Comparison of ENCODE assay signal across 9 mouse cellular contexts in the genomic region with DNA sequence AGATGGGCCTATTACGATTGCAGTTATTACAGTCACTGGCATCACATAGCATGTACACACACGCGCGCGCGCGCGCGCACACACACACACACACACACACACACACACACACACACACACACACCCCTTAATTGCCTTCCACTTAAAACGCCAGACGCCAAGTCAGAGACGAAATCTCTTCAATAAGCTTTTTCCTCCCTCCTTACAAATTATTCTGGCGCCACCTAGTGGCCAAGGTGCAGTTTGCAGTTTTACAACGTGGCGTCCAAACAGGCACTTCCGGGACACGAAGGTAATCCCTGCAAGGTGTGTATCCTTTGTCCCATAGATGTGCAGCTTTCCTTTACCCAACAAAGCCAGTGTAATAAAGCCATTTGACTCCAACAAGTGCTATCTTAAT. TPM values are rescaled to one million over a fixed set of nuclear protein-coding genes. Genes with fewer than 3 reads are reported as not detected.
A peak's percentile ranks its signal among the peaks of the same experiment; 100 is the strongest.
DNase-seq lines count a peak whose midpoint lies in the region; ATAC-seq and TF ChIP-seq lines count a peak whose summit lies in the region.
"Had no signal": no experiment of that assay in that cellular context is flagged by ENCODE, and none has a peak within 500 bp of the region (broad histone marks: within the 10 kb centered on the region; RNA-seq: fewer than 3 reads in every experiment).

No protein-coding gene starts in this region.

- peaks cover 28% of the 10 kb centered on the region; the same call in 1 of the 2 replicates for H3K27me3 ChIP-seq in heart, embryonic 12.5 days (replicated peaks)
- H3K27me3 ChIP-seq in kidney, embryonic 16.5 days (ENCODE audit: insufficient read depth, low read length): peaks cover 7% of the 10 kb centered on the region; the same call in 1 of the 2 replicates
- no peaks in the 10 kb centered on the region for H3K27me3 ChIP-seq in liver, adult 2 months (ENCODE audit: control insufficient read depth, insufficient read depth, low read length)
- no peaks in the 10 kb centered on the region for H3K27me3 ChIP-seq in splenic B cell, adult 2 months (ENCODE audit: control insufficient read depth, insufficient read depth, low read length, poor library complexity, severe bottlenecking)

- H3K4me1 ChIP-seq in heart, embryonic 12.5 days (replicated peaks): peaks cover under 1% of the 10 kb centered on the region; the same call in 1 of the 2 replicates
- H3K4me1 ChIP-seq in kidney, embryonic 16.5 days (ENCODE audit: insufficient read depth, low read length): no peaks in the 10 kb centered on the region
- H3K4me1 ChIP-seq in liver, adult 2 months (ENCODE audit: control insufficient read depth, insufficient read depth, low read length): no peaks in the 10 kb centered on the region; the same call in 1 of the 2 replicates

- no peak for TF ChIP-seq POLR2A in brain, embryonic 14.5 days (IDR thresholded peaks at IDR 0.05; ENCODE audit: borderline replicate concordance, extremely low read depth, insufficient read depth, insufficient read length, poor library complexity, severe bottlenecking)
- no peak for TF ChIP-seq POLR2A in liver, adult 2 months (IDR thresholded peaks at IDR 0.05; ENCODE audit: extremely low read depth, insufficient read depth, low read length)

- H3K4me3 ChIP-seq in heart, embryonic 12.5 days: 0 out of 2 replicates have a peak overlapping the region, but pooled peaks have one; percentile 21
- peak overlapping the region; percentile 15; the same call in 1 of the 2 replicates for H3K4me3 ChIP-seq in kidney, embryonic 16.5 days (ENCODE audit: low read length)
- H3K4me3 ChIP-seq in liver, adult 2 months (ENCODE audit: insufficient read depth, low read depth, low read length): no peak overlapping the region
- H3K4me3 ChIP-seq: erythroblast, embryonic 14.5 days had no signal

- peak; percentile 78 for ATAC-seq in erythroblast, adult 5-6 weeks (replicated peaks; ENCODE audit: low FRiP score, poor library complexity, severe bottlenecking)
- no peak for ATAC-seq in heart, embryonic 12.5 days (ENCODE audit: insufficient number of reproducible peaks, low FRiP score)
- ATAC-seq in kidney, embryonic 16.5 days (ENCODE audit: low FRiP score, low TSS enrichment): peak; percentile 32; the same call in 1 of the 2 replicates

- WGBS in heart, embryonic 12.5 days: 14% methylated on average over 17 of the region's 17 CpGs
- WGBS in kidney, embryonic 16.5 days: 10% methylated on average over 17 of the region's 17 CpGs
- WGBS in liver, adult 2 months: 6% methylated on average over 17 of the region's 17 CpGs

- no peaks in the 10 kb centered on the region for H3K36me3 ChIP-seq in heart, embryonic 12.5 days
- H3K36me3 ChIP-seq in kidney, embryonic 16.5 days (ENCODE audit: insufficient read depth, low read length): no peaks in the 10 kb centered on the region
- H3K36me3 ChIP-seq in liver, adult 2 months (ENCODE audit: control insufficient read depth, insufficient read depth, low read length): no peaks in the 10 kb centered on the region
- H3K36me3 ChIP-seq in splenic B cell, adult 2 months (ENCODE audit: control insufficient read depth, insufficient read depth, low read length, poor library complexity, severe bottlenecking): no peaks in the 10 kb centered on the region

- DNase-seq in CD4-positive, CD25-positive, alpha-beta regulatory T cell, adult 2 months (ENCODE audit: low read depth, low spot score): peak; percentile 89
- peak; percentile 93 for DNase-seq in brain, embryonic 14.5 days (ENCODE audit: low read depth)
- peak; percentile 56 for DNase-seq in liver, adult 2 months (ENCODE audit: extremely low read depth, low read depth, low spot score)
- DNase-seq in naive thymus-derived CD4-positive, alpha-beta T cell, adult 2 months (ENCODE audit: low read depth): peak; percentile 90
- DNase-seq in splenic B cell, adult 2 months (ENCODE audit: low read depth, low spot score): peak; percentile 88

- H3K79me2 ChIP-seq in liver, adult 2 months (ENCODE audit: control insufficient read depth, insufficient read depth, low read length): no peaks in the 10 kb centered on the region

- H3K27ac ChIP-seq in heart, embryonic 12.5 days (ENCODE audit: poor library complexity, severe bottlenecking): no peak overlapping the region
- no peak overlapping the region for H3K27ac ChIP-seq in kidney, embryonic 16.5 days (ENCODE audit: low read length)
- no peak overlapping the region for H3K27ac ChIP-seq in liver, adult 2 months (replicated peaks; ENCODE audit: insufficient read depth, low read depth, low read length)

- no peaks in the 10 kb centered on the region for H3K9me3 ChIP-seq in heart, embryonic 12.5 days (replicated peaks)
- no peaks in the 10 kb centered on the region for H3K9me3 ChIP-seq in kidney, embryonic 16.5 days (ENCODE audit: low read length)

- peak overlapping the region; percentile 56 for H3K4me2 ChIP-seq in heart, embryonic 12.5 days
- H3K4me2 ChIP-seq in kidney, embryonic 16.5 days (replicated peaks; ENCODE audit: low read depth, low read length): peak overlapping the region; percentile 37

- peak; percentile 88 for TF ChIP-seq CTCF in brain, embryonic 14.5 days (IDR thresholded peaks at IDR 0.05; ENCODE audit: borderline replicate concordance, extremely low read depth, insufficient read depth, insufficient read length)
- TF ChIP-seq CTCF in liver, adult 2 months (IDR thresholded peaks at IDR 0.05; ENCODE audit: low read depth, low read length): peak; percentile 74

- no peak overlapping the region for H3K9ac ChIP-seq in heart, embryonic 12.5 days
- no peak overlapping the region for H3K9ac ChIP-seq in kidney, embryonic 16.5 days (replicated peaks; ENCODE audit: low read length)
- no peak overlapping the region for H3K9ac ChIP-seq in liver, adult 2 months (ENCODE audit: low read depth, low read length)

RNA-seq across cellular contexts. Expression of gene Aicda, which starts 6.8 kb away (rescaled TPM):
- 0.25 and 0.75 TPM in 2 replicates for polyA plus RNA-seq in brain, embryonic 14.5 days (2012; rRNA removed)
- total RNA-seq in erythroblast, adult 5-6 weeks (2015; ENCODE audit: low replicate concordance): not detected in 2 replicates
- not detected in 2 replicates for total RNA-seq in erythroblast, adult 5-6 weeks (2017; ENCODE audit: low replicate concordance)
- polyA plus RNA-seq in heart, embryonic 12.5 days (2016; fragmentation: Nextera tagmentation; extraction: Ambion mirVana): not detected in 2 replicates
- polyA plus RNA-seq in kidney, embryonic 16.5 days (2015; fragmentation: Nextera tagmentation; extraction: Ambion mirVana): not detected in 2 replicates
- total RNA-seq in liver, adult 2 months (2014; rRNA removed): 0.07 TPM in 1 of 2 replicates, not detected in the other
- polyA plus RNA-seq in liver, adult 2 months (2012; rRNA removed): not detected in 2 replicates
- polyA plus RNA-seq: erythroblast, embryonic 14.5 days had no signal

RNA-seq across cellular contexts. Expression of gene Apobec1, which starts 41.8 kb away (rescaled TPM):
- polyA plus RNA-seq in brain, embryonic 14.5 days (2012; rRNA removed): 1.9 and 3.5 TPM in 2 replicates
- 11.5 and 16.5 TPM in 2 replicates for total RNA-seq in erythroblast, adult 5-6 weeks (2015; ENCODE audit: low replicate concordance)
- total RNA-seq in erythroblast, adult 5-6 weeks (2017; ENCODE audit: low replicate concordance): 12.0 and 23.2 TPM in 2 replicates
- polyA plus RNA-seq in heart, embryonic 12.5 days (2016; fragmentation: Nextera tagmentation; extraction: Ambion mirVana): 1.9 and 3.0 TPM in 2 replicates
- polyA plus RNA-seq in kidney, embryonic 16.5 days (2015; fragmentation: Nextera tagmentation; extraction: Ambion mirVana): 2.3 and 3.2 TPM in 2 replicates
- 17.3 and 21.9 TPM in 2 replicates for total RNA-seq in liver, adult 2 months (2014; rRNA removed)
- 16.3 and 18.2 TPM in 2 replicates for polyA plus RNA-seq in liver, adult 2 months (2012; rRNA removed)
- polyA plus RNA-seq: erythroblast, embryonic 14.5 days had no signal

RNA-seq across cellular contexts. Expression of gene Gdf3, which starts 49.5 kb away (rescaled TPM):
- not detected in 2 replicates for polyA plus RNA-seq in brain, embryonic 14.5 days (2012; rRNA removed)
- 3.6 TPM in 1 of 2 replicates, not detected in the other for total RNA-seq in erythroblast, adult 5-6 weeks (2015; ENCODE audit: low replicate concordance)
- 0.51 and 0.98 TPM in 2 replicates for total RNA-seq in erythroblast, adult 5-6 weeks (2017; ENCODE audit: low replicate concordance)
- 0.14 and 0.28 TPM in 2 replicates for polyA plus RNA-seq in heart, embryonic 12.5 days (2016; fragmentation: Nextera tagmentation; extraction: Ambion mirVana)
- not detected in 2 replicates for polyA plus RNA-seq in kidney, embryonic 16.5 days (2015; fragmentation: Nextera tagmentation; extraction: Ambion mirVana)
- not detected in 2 replicates for total RNA-seq in liver, adult 2 months (2014; rRNA removed)
- polyA plus RNA-seq in liver, adult 2 months (2012; rRNA removed): 0.05 TPM in 1 of 2 replicates, not detected in the other
- polyA plus RNA-seq: erythroblast, embryonic 14.5 days had no signal

RNA-seq across cellular contexts. Expression of gene Mfap5, which starts 54.8 kb away (rescaled TPM):
- polyA plus RNA-seq in brain, embryonic 14.5 days (2012; rRNA removed): 2.0 TPM in 2 replicates
- not detected in 2 replicates for total RNA-seq in erythroblast, adult 5-6 weeks (2015; ENCODE audit: low replicate concordance)
- not detected in 2 replicates for total RNA-seq in erythroblast, adult 5-6 weeks (2017; ENCODE audit: low replicate concordance)
- 9.3 and 9.8 TPM in 2 replicates for polyA plus RNA-seq in heart, embryonic 12.5 days (2016; fragmentation: Nextera tagmentation; extraction: Ambion mirVana)
- polyA plus RNA-seq in kidney, embryonic 16.5 days (2015; fragmentation: Nextera tagmentation; extraction: Ambion mirVana): 26.5 and 28.0 TPM in 2 replicates
- 0.18 and 0.47 TPM in 2 replicates for total RNA-seq in liver, adult 2 months (2014; rRNA removed)
- polyA plus RNA-seq in liver, adult 2 months (2012; rRNA removed): 0.31 TPM in 1 of 2 replicates, not detected in the other
- polyA plus RNA-seq: erythroblast, embryonic 14.5 days had no signal
